Mouse (Mus musculus) adrenal gland, adult 18-20 months (tissue): ENCODE results near the gene Borcs6. TPM values are rescaled to one million over a fixed set of nuclear protein-coding genes. Genes with fewer than 3 reads are reported as not detected.

Experiments used
- DNase-seq, 2 experiments: peaks; one replicate each; pipeline ENCODE4 v3.0.0; 2021 to 2022; ENCODE audit warnings: low spot score in 2 of 2
- total RNA-seq, 2 experiments: library from RNA; stranded (reverse); gene quantifications; 1 replicate in 1 of 2; 2 replicates in 1 of 2; pipeline ENCODE4 v1.2.3; 2021

Borcs6 gene
- total RNA-seq, 2 experiments from 2014 or later = 23.7 to 23.9 TPM

- DNase-seq = no peak
Observed at GRCm38 (mm10) chr11:69070093-69070492, 10.6 kb downstream of the Borcs6 start.

DNA sequence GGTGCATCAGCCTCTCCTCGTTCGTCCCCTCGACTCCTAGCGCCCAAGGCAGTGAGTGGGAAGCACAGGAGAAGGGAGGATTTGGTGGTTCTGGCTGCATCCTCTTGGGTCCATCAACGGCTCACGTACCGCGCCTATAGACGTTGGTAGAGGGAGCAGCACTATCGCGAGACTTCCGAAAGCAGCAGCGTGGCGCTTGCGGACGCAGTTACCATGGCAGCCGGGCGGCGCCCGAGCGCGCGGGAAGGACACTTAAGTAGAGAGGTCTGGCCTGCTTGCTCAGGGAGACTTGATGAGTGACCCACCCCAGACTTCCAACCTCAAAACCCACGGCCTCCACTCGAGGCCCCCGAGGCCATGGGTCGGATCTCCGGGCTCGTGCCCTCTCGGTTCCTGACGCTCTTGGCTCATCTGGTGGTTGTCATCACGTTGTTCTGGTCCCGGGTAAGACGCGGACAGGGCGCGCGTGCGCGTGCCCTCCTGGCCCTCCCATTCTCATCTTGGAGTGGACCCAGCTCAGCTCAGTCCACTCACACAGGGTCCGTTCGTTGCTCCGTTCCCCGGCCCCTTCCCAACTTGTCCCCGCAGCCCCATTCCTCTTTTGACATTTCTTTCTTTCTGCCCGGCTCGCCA lies 11.2 kb downstream of the Borcs6 start, which contains the start of gene Tmem107:
Tmem107 (plus strand) TSS at position 217 of the 633 bp plus-strand sequence.
- peak; percentile 88 to 91 for DNase-seq

- DNase-seq = no peak
Observed at GRCm38 (mm10) chr11:69071262-69071661, 11.7 kb downstream of the Borcs6 start.

GRCm38 (mm10) chr11:69072234-69072633 lies 12.7 kb downstream of the Borcs6 start:
- DNase-seq = no peak

GRCm38 (mm10) chr11:69072666-69073064 lies 13.1 kb downstream of the Borcs6 start:
- DNase-seq = no peak

DNA sequence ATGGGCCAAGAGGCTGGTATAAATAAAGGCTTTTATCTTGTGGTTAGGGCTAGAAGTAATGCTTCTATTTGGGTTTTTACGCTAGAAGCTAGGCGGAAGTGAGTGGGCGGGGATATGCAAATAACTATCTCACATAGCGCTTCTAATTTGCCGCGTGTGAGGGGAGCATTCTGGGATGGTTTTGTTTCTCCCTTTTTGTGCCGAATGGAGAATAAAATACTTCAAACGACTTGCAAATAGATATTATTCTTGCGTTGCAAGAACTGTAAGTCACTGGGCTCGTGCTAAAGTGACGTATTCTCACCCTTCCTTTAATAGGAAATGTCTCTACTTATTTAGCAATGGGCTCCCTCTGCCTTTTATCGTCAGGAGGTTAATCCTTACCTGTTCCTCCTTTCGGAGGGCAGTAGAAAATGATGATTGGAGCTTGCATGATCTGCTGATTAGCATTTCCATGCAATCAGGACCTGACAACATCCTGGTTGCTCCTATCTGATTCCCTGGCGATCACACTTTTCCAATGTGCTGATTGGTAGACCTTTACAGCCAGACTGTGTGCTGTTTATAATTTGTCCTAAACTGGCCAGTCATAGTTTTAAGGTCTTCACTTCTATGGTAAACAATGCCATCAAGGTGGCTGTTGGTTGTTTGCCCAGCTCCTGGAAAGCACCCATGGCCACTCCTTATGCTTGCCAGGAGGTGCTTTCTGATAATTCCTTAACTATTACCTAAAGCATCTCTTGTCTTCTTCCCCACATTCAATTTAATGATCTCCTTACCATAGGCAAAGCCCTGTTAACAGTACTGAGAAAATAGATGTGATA lies 13.8 kb downstream of the Borcs6 start:
- DNase-seq = peak; percentile 56 to 63

DNA sequence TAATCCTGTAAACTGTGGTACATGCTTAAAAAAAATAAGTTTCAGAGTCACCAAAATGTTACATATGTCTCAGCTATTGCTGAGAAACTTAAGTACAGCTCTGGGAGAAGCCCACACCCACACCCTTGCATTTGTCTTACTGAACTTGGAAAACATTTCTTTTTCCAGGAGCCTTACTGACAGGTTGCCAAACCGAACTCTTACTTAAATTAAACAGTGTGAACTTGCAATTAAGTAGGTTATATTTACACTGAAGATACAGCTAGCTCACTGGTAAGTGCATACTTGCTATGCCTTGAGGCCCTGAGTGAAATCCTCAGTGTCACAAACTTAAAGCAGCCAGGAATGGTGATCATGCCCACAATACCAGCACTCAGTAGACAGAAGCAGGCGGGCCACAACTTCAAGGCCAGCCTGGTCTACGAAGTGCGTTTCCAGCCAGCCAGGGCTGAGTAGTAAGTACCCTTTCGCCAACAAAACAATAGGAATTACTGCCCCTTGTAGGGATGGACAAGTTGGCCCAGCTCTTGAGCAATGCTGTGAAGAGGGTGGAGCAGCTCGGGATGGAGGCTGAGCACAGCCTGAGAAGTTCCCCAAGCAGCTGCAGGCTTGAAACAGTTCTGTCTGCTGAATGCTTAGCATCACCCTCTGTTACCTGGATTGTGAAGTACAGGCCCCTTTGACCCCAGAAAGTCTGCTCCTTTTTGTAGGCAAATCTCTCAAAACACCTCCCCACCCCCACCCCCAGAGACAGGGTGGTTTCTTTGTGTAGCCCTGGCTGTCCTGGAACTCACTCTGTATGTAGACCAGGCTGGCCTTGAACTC lies 14.6 kb downstream of the Borcs6 start:
- no peak for DNase-seq

DNA sequence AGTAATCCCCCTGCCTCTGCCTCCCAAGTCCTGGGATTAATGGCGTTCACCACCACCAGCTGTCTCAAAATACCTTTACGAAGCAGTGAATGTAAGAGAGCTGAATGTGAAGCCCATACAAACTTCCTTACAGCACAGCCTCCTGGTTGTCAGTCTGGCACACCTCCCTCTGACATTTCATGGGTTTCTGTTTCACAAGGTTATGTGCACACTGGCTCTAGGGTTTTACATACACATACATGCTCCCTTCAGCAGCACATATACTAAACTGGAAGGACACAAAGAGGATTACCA lies 15.2 kb downstream of the Borcs6 start:
- no peak for DNase-seq

- DNase-seq = no peak
Observed at GRCm38 (mm10) chr11:69075764-69076479, 16.4 kb downstream of the Borcs6 start.

DNA sequence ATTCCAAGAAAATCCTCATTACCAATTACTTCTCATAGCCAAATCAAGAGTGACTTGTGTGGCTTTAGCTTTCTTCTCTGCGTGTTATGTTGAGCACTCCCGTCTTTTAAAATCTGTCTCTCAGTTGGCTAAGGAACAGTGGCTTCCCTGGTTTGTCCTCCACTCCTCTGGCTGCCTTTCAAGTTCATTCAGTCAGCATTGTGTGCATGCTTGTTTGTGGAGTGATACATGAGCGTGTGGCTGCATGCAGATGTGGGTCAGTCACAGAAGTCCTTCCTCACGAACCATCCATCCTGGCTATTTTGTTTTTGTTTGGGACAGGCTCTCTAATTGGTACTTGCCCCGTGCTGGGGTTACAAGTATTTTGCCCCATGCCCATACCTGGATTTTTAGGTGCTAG lies 17.1 kb downstream of the Borcs6 start:
- no peak for DNase-seq

GRCm38 (mm10) chr11:69077316-69077715 lies 17.8 kb downstream of the Borcs6 start:
- DNase-seq = no peak

- no peak for DNase-seq
Observed at GRCm38 (mm10) chr11:69078041-69078440, 18.5 kb downstream of the Borcs6 start.

DNA sequence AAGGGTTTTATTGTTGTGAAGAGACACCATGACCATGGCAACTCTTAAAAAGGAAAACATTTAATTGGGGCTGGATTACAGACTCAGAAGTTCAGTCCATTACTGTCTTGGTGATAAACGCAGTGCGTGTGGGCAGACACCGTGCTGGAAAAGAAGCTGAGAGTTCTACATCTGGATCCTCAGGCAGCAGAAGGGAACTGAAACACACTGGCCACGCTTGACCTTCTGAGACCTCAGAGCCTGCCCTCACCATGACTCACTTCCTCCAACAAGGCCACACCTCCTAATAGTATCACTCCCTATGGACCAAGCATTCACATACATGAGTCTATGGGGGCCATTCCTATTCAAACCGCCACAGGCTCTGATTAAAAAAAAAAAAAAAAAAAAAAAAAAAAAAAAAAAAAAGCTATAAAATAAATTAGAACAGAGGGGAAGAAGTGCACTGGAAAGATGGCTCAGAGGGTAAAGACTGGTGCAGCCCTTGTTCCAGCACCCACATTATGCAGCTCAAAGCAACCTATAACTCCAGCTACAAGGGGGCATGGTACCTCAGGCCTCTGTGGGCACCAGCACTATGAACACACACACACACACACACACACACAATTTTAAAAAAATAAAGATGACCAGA lies 19.4 kb downstream of the Borcs6 start:
- DNase-seq = peak in 1 of 2 experiments; percentile 22

GRCm38 (mm10) chr11:69080102-69080854 lies 20.8 kb downstream of the Borcs6 start:
- DNase-seq = no peak

- DNase-seq = no peak
Observed at GRCm38 (mm10) chr11:69080855-69081222, 21.3 kb downstream of the Borcs6 start.

GRCm38 (mm10) chr11:69081613-69082012 lies 22.1 kb downstream of the Borcs6 start:
- no peak for DNase-seq

GRCm38 (mm10) chr11:69085608-69086007 lies 26.1 kb downstream of the Borcs6 start:
- peak in 1 of 2 experiments; percentile 16 for DNase-seq

GRCm38 (mm10) chr11:69086390-69086789 lies 26.9 kb downstream of the Borcs6 start:
- peak in 1 of 2 experiments; percentile 12 for DNase-seq

- peak in 1 of 2 experiments; percentile 20 for DNase-seq
Observed at GRCm38 (mm10) chr11:69087082-69087481, 27.6 kb downstream of the Borcs6 start.

GRCm38 (mm10) chr11:69087597-69087996 lies 28.1 kb downstream of the Borcs6 start:
- DNase-seq = peak in 1 of 2 experiments; percentile 14
